Mouse (Mus musculus): ENCODE results near the gene Krt19. TPM values are rescaled to one million over a fixed set of nuclear protein-coding genes. Genes with fewer than 3 reads are reported as not detected.

Gene Krt19
- polyA plus RNA-seq, 1 experiment: not detected

GRCm38 (mm10) chr11:100096141-100096540 is 52.3 kb downstream of the Krt19 start, which contains the start of gene Krt35:
Gene Krt35, minus strand, starts transcription at chr11:100096241.
- Histone ChIP-seq H3K4me3 (replicated peaks; ENCODE audit: control insufficient read depth, low read depth, low read length) (no peak within 1 kb of the TSS), H3K27ac (ENCODE audit: control insufficient read depth, insufficient read depth, low read depth, low read length, poor library complexity) (no peak within 1 kb of the TSS), H3K4me1 (ENCODE audit: control insufficient read depth, insufficient read depth, low read length) (no peaks in the 10 kb centered on the region)
- WGBS: 84% methylated on average over 9 of the region's 9 CpGs
- TF ChIP-seq POLR2A (IDR thresholded peaks at IDR 0.05; ENCODE audit: borderline replicate concordance, control insufficient read depth, low read depth, low read length) (no peak), CTCF (IDR thresholded peaks at IDR 0.05; ENCODE audit: control insufficient read depth, insufficient read depth, low read length) (no peak)

Other genes with a start within 250 kb of the Krt19 start
- gene Krtap31-1, start 240.7 kb downstream of the Krt19 start, polyA plus RNA-seq (2011; ENCODE audit: insufficient read depth, insufficient read length, low replicate concordance, missing spikeins): not detected in 2 replicates
- gene Gm11565, start 233.9 kb downstream of the Krt19 start, polyA plus RNA-seq (2011; ENCODE audit: insufficient read depth, insufficient read length, low replicate concordance, missing spikeins): not detected in 2 replicates
- gene Krtap31-2, start 212.4 kb downstream of the Krt19 start, polyA plus RNA-seq (2011; ENCODE audit: insufficient read depth, insufficient read length, low replicate concordance, missing spikeins): not detected in 2 replicates
- not detected in 2 replicates for gene Krtap9-5, start 200.2 kb downstream of the Krt19 start, polyA plus RNA-seq (2011; ENCODE audit: insufficient read depth, insufficient read length, low replicate concordance, missing spikeins)
- not detected in 2 replicates for gene Krtap29-1, start 169.6 kb downstream of the Krt19 start, polyA plus RNA-seq (2011; ENCODE audit: insufficient read depth, insufficient read length, low replicate concordance, missing spikeins)
- not detected in 2 replicates for gene Krtap16-1, start 162.1 kb downstream of the Krt19 start, polyA plus RNA-seq (2011; ENCODE audit: insufficient read depth, insufficient read length, low replicate concordance, missing spikeins)
- not detected in 2 replicates for gene Krtap17-1, start 154.7 kb downstream of the Krt19 start, polyA plus RNA-seq (2011; ENCODE audit: insufficient read depth, insufficient read length, low replicate concordance, missing spikeins)
- not detected in 2 replicates for gene Krt33a, start 132.5 kb downstream of the Krt19 start, polyA plus RNA-seq (2011; ENCODE audit: insufficient read depth, insufficient read length, low replicate concordance, missing spikeins)
- gene Krt33b, start 118.8 kb downstream of the Krt19 start, polyA plus RNA-seq (2011; ENCODE audit: insufficient read depth, insufficient read length, low replicate concordance, missing spikeins): not detected in 2 replicates
- not detected in 2 replicates for gene Krt34, start 107.1 kb downstream of the Krt19 start, polyA plus RNA-seq (2011; ENCODE audit: insufficient read depth, insufficient read length, low replicate concordance, missing spikeins)
- not detected in 2 replicates for gene Krt31, start 98.1 kb downstream of the Krt19 start, polyA plus RNA-seq (2011; ENCODE audit: insufficient read depth, insufficient read length, low replicate concordance, missing spikeins)
- not detected in 2 replicates for gene Krt32, start 60.4 kb downstream of the Krt19 start, polyA plus RNA-seq (2011; ENCODE audit: insufficient read depth, insufficient read length, low replicate concordance, missing spikeins)
- not detected in 2 replicates for gene Krt35, start 52.4 kb downstream of the Krt19 start, polyA plus RNA-seq (2011; ENCODE audit: insufficient read depth, insufficient read length, low replicate concordance, missing spikeins)
- gene Krt36, start 43.0 kb downstream of the Krt19 start, polyA plus RNA-seq (2011; ENCODE audit: insufficient read depth, insufficient read length, low replicate concordance, missing spikeins): not detected in 2 replicates
- 4.1 TPM in 1 of 2 replicates, not detected in the other for gene Krt13, start 27.1 kb downstream of the Krt19 start, polyA plus RNA-seq (2011; ENCODE audit: insufficient read depth, insufficient read length, low replicate concordance, missing spikeins)
- gene Krt15, start 12.7 kb downstream of the Krt19 start, polyA plus RNA-seq (2011; ENCODE audit: insufficient read depth, insufficient read length, low replicate concordance, missing spikeins): not detected in 2 replicates
- gene Krt9, start 44.6 kb upstream of the Krt19 start, polyA plus RNA-seq (2011; ENCODE audit: insufficient read depth, insufficient read length, low replicate concordance, missing spikeins): not detected in 2 replicates
- gene Krt14, start 58.9 kb upstream of the Krt19 start, polyA plus RNA-seq (2011; ENCODE audit: insufficient read depth, insufficient read length, low replicate concordance, missing spikeins): not detected in 2 replicates
- gene Krt16, start 100.2 kb upstream of the Krt19 start, polyA plus RNA-seq (2011; ENCODE audit: insufficient read depth, insufficient read length, low replicate concordance, missing spikeins): not detected in 2 replicates
- 2.1 TPM in 1 of 2 replicates, not detected in the other for gene Krt17, start 112.4 kb upstream of the Krt19 start, polyA plus RNA-seq (2011; ENCODE audit: insufficient read depth, insufficient read length, low replicate concordance, missing spikeins)
- gene Krt42, start 121.2 kb upstream of the Krt19 start, polyA plus RNA-seq (2011; ENCODE audit: insufficient read depth, insufficient read length, low replicate concordance, missing spikeins): 2.1 TPM in 1 of 2 replicates, not detected in the other
- 807 and 1,107 TPM in 2 replicates for gene Eif1, start 171.2 kb upstream of the Krt19 start, polyA plus RNA-seq (2011; ENCODE audit: insufficient read depth, insufficient read length, low replicate concordance, missing spikeins)
- gene Gast, start 185.7 kb upstream of the Krt19 start, polyA plus RNA-seq (2011; ENCODE audit: insufficient read depth, insufficient read length, low replicate concordance, missing spikeins): not detected in 2 replicates
- gene Hap1, start 207.5 kb upstream of the Krt19 start, polyA plus RNA-seq (2011; ENCODE audit: insufficient read depth, insufficient read length, low replicate concordance, missing spikeins): 1.1 and 11.9 TPM in 2 replicates
- 11.1 and 14.8 TPM in 2 replicates for gene Jup, start 249.1 kb upstream of the Krt19 start, polyA plus RNA-seq (2011; ENCODE audit: insufficient read depth, insufficient read length, low replicate concordance, missing spikeins)